Mouse (Mus musculus) adrenal gland, postnatal 4 days (tissue): Measurements from ENCODE around the gene Fkbp1b. TPM values are rescaled to one million over a fixed set of nuclear protein-coding genes. Genes with fewer than 3 reads are reported as not detected.
"Not testable (repeated sequence)": the region's sequence is repeated elsewhere in the genome, so short reads cannot be mapped to it uniquely, and the experiment has no call there.

ENCODE experiments used
- DNase-seq, 2 experiments: peaks; one replicate each; pipeline ENCODE4 v3.0.0; 2021 to 2022; ENCODE audit warnings: low spot score in 2 of 2, mixed read lengths in 2 of 2
- long read RNA-seq, 2 experiments: library from polyadenylated mRNA; stranded (forward); transcript quantifications; one replicate each; pipeline ENCODE4 v2.0.0; 2021
- total RNA-seq, 2 experiments: library from RNA; stranded (reverse); gene quantifications; 2 replicates each; pipeline ENCODE4 v1.2.3; 2021

Gene Fkbp1b
- total RNA-seq, result 10 to 100 TPM; 24.5 to 33.2 TPM
- long read RNA-seq, experiment 1, transcript Fkbp1b-201 (4 exons, 976 nt), result major isoform, 18 of 21 reads
- long read RNA-seq, experiment 1, partial matches to known transcripts, result 0 of 21 reads
- long read RNA-seq, experiment 1, other reads (novel, unspliced or antisense), result 3 of 21 reads
- long read RNA-seq, experiment 2, transcript Fkbp1b-201 (4 exons, 976 nt), result major isoform, 19 of 51 reads
- long read RNA-seq, experiment 2, partial matches to known transcripts, result 0 of 51 reads
- long read RNA-seq, experiment 2, other reads (novel, unspliced or antisense), result 32 of 51 reads

DNA sequence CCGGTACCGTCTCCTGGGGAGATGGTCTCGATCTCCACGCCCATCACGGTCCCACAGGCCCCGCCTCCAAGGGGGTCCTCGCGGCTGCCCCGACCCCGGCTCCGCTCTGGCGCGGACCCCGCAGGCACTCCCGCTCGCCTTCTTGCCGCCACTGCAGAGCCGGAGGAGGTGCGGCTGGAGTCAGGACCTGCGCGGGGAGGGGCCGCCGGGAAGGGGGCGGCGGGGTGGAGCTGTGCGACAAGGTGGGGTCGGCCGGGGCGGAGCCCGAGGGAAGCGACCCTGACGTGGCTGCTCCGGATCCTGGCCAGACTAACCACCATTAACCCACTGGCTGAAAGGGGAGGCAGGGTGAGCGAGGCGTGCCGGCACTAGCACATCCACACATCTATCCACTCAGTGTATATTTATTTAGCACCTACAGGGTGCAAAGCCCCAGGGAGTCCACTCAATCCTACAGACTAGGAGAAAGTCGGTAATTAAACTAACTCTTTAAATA, at the start of gene Fkbp1b:
Gene Fkbp1b, minus strand, starts transcription at position 200 of the 496 bp plus-strand sequence.
- peak in 1 of 2 experiments; percentile 10 for DNase-seq

DNA sequence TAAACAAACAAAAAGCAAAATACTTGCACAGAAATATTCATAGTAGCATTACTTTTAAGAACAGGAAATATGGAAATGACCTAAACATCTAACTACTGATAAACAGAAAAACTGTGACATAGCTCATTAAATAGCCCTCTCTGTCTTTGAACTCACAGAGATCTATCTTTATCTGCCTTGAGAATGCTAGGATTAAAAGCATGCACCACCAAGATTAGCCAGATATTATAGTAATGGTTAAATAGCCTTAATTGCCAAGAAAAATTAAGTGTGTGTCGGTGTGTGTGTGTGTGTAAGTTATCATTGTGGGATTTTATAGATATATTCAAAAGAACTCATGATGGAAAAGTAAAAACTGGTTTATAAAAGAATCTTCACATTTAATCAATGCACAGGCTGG, 48.5 kb upstream of the Fkbp1b start:
- DNase-seq, result no peak

DNA sequence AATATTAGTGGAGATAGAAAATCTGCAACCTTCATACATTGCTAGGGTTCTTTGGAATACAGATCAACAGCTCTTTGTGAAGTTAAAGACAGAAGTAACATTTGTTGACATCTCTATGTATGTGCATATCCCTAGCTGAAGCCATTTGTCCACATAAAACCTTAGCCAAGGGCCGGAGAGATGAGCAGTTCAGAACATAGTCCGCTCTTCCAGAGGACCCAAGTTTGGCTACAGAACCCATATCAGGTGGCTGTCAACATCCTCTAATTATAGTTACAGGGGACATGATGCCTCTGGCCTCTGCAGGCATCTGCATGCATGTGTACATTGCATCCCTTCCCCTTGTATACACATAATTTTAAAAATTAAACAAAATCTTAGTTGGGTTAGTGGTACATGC, 47.9 kb upstream of the Fkbp1b start:
- no peak for DNase-seq

DNA sequence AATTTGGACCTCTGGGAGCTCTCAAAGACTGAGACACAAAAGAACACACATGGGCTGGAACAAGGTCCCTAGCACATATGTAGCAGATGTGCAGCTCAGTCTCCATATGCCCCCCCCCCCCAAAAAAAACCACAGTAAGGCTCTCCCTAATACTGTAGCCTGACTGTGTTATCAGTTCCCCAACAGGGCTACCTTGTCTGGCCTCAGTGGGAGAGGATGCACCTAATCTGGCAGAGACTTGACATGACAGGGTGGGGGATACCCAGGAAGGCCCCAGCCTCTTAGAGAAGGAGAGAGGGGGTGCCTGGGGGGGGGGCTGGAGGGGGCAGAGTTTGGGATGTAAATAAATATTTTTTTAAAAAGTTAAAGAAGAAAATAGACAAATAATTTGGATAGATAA, 47.3 kb upstream of the Fkbp1b start:
- no peak for DNase-seq

GRCm38 (mm10) chr12:4886581-4886980, 45.2 kb upstream of the Fkbp1b start:
- not testable (repeated sequence) for DNase-seq

DNA sequence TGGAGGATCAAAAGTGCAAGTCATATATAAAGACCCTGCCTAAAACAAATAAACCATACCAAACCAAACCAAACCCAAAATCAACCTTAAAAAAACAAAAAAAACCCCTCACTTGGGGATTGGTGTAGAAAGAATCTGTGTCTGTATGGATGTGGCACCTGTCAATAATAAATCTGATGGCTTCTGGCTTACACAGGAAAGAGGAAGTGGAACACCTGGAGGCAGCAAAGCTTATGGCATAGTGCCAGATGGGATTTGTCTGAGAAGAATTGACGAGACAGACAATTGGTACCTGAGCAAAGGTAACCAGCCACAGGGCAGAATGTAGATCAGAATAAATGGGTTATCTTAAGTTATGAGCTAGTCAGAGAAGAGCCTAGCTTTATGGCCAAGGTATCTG, 43.7 kb upstream of the Fkbp1b start:
- no peak for DNase-seq

DNA sequence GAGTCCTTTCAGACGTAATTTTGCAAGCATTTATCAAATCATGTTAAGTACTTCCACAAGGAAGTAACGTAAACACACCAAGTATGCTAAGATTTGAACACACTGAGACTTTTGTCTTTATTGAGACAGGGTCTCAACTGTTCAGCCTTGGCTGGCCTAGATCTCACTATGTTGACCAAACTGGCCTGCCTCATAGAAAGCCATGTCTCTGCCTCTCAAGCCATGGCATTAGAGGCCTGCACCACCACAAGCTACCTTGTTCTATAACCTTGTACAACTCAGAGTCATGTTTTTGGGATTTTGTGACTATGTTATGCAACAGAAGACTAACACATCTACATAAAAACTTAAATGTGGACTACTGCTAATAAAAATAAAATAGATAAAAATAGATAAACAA, 40.7 kb upstream of the Fkbp1b start:
- DNase-seq, result no peak

DNA sequence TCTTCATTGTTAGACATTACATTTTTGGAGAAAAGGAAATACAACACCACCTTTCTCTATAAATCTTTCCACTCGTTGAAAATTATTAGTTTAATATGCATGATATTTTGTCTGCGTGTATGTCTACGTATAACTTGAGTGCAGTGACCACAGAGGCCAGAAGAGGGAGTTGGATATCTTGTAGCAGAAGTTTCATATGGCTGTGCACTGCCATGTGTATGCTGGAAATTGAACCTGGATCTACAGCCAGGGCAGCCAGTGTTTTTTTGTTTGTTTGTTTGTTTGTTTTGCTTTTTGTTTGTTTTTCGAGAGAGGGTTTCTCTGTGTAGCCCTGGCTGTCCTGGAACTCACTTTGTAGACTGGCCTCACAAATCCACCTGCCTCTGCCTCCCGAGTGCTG, 37.7 kb upstream of the Fkbp1b start:
- DNase-seq, result no peak

DNA sequence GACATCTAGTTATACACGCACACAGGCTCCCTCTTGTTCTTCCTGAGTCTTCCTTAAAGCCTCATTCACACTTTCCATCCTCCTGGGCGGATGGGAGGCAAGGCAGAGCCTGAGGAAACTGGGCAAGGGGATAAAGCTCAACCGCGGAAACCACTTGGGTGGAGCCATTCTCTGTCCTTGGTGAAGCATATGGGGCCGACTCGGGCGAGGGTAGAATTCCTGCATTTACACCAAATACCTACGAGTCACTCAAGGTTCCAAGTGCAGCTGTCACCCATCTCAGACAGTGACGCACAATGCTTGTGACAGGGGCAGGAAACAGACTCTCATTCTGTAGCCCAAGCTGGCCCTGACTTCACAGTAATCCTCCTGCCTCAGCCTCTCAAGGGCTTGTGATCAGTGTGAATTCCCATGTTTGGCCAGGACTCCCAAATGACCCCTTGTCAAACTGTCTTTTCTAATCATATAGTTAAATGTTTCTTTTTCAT, 36.9 kb upstream of the Fkbp1b start:
- no peak for DNase-seq

- no peak for DNase-seq
Measured at GRCm38 (mm10) chr12:4875623-4876022, 34.2 kb upstream of the Fkbp1b start.

DNA sequence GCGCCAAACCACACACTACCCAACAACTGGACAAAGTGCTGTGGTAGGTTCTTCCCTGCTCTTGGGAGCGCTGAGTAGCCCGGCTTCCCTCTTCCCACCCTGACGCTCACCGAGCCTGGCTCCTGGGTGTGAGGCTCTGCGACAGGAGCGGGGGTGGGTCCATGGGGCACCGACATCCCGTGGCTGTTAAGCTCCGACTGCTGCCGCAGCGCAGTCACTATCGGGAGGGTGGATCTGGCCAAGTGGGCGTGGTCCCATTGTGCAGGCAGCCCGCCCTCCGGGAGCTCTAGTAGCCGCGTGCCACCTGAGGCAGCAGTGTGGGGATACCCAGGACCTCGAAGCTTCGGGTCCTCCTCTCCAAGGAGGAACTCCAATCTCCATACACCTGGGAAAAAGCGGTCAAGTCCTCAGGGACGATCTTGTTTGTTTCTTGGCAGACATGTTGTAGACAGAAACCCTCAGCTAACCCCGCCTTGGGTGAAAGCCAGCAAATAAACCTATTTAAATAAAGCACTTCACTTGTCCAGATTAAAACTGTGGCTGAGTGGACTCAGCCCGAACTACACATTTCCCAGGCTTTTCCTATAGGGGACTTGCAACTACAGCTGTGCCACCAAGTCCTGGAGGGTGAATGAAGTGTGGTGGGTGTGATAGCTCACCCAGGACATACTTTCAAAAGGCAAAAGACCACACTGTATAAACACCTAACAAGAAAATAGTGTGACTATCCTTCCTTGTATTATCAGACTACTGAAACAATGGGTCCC, 33.0 kb upstream of the Fkbp1b start, which contains the start of gene Mfsd2b:
Gene Mfsd2b, minus strand, starts transcription at position 199 of the 767 bp plus-strand sequence.
- peak; percentile 41 to 50 for DNase-seq

DNA sequence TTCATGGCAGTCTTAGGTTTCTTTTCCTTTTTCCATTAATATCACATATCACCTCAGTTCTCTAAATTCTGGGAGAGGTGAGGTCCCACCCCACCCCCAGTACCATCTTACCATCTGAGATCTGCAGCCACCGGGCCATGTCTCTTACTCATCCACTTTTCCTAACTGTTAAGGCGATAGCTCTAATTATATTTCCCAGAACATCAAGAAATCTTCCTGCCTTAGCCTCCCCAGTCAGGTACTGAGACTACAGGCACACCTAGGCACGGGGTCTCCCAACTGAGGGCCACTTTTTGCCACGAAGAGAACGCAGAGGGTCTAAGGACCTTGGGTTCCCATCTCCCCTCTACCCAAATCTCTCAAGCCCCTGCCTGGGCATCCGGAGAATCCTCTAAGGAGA, 32.1 kb upstream of the Fkbp1b start:
- no peak for DNase-seq

DNA sequence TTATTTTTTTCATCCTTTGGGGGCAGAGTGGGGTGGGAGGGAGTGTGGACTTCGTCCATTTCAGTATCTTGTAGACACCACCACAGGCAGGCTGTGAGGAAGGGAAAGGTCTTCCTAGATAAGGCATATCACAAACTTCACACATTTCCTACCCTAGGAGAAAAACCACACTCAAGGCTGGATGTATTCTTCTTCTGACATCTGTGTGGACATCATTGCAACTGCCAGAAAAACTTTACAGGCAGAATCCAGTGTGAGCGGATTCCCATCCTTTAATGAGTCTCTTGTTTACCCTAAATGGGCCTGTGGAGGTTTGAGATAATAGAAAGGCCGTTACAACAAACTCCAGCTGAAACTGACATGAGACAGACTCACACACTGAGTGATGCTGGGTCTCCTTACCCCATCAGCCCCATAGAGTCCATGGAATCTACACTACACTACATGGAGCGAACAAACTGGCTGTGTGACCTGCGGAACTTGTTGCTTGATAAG, 31.6 kb upstream of the Fkbp1b start:
- DNase-seq, result no peak

DNA sequence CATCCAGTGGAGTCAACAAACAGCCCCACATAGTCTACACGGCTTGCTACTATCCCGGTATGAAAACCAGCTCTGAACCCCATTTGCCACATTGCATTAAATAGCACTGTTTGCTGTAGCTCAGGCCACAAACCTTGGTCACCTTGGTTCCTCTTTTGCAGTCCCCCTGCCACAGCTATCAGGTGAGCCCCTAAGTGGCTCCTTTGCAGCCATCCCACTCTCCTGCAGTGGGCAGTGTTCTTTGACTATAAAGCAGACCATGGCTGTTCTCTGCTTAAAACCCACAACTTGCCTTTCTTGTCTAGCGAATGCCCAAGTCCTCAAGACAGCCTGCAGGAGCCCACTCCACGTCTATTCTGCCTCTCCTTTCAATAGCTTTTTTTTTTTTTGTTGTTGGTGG, 30.9 kb upstream of the Fkbp1b start:
- DNase-seq, result no peak

DNA sequence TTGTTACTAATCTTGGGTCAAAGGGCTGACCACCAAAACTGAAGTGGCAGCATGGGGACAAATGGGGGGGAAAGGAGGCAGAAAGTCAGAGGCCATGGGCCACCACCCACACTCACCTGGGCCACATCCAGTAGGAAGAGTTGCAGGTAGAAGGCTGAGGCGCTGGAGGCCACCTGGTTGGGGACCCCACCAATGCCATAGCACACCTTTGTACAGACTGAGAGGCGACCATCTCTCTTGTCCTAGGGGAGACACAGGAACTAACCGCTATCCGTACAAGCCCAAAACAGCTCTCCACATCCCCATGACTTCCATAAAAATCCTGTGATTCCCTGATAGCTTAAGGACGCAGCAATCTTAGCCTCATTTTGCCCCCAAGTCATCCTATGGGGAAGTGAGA, 29.9 kb upstream of the Fkbp1b start:
- no peak for DNase-seq

DNA sequence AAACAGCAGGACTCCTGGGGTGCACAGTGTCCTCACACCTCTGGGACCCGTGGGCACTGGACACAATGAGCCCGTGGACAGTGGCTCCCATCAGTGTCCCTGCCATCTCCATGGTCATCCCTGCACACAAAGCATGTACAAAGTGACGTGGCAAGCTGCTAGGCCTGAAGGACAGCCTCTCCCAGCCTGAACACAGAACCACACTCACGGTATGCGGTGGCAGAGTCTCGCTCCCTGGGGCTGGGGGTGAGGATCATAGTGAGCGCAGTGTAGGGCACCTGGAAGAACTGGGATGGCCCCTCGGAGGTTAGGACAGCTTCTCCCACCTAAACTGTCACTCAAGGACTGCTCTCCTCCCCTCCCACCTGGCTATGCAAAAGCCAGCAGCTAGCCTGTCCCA, 27.5 kb upstream of the Fkbp1b start:
- no peak for DNase-seq

GRCm38 (mm10) chr12:4864338-4864690, 22.9 kb upstream of the Fkbp1b start:
- DNase-seq, result no peak

DNA sequence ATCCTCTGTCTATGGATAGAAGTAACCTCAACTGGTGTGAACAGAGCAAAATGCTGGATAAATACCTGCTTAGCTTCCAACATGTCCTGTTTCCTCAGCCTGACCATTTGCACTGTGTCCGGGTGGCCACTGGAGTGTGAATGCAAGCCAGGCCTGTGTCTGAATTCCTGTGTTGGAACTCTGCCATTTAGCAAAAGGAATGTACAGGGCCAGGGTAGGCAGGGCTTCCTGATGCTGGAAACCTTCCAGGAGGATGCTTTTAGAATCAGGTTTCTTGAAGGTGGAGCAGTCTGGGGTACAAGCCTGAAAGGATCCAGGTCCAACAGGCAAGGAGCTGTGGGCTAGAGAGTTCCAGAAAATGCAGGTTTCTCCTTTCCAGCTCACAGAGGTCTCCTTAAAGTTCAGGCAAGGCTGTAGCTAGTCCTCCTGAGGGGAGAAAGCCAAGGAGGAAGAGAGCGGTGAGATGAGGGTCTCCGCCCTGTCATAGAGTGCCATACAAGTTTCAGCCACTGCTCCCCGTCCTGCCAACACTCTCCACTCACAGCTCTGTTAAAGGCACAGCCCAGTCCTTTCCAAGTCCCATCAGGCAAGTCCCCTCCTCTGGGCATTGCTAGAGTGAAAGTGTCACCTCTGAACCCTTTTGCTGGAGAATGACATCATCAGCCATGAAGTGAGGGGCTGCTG, 22.4 kb upstream of the Fkbp1b start:
- DNase-seq, result no peak

- no peak for DNase-seq
Measured at GRCm38 (mm10) chr12:4862672-4863071, 21.3 kb upstream of the Fkbp1b start.

DNA sequence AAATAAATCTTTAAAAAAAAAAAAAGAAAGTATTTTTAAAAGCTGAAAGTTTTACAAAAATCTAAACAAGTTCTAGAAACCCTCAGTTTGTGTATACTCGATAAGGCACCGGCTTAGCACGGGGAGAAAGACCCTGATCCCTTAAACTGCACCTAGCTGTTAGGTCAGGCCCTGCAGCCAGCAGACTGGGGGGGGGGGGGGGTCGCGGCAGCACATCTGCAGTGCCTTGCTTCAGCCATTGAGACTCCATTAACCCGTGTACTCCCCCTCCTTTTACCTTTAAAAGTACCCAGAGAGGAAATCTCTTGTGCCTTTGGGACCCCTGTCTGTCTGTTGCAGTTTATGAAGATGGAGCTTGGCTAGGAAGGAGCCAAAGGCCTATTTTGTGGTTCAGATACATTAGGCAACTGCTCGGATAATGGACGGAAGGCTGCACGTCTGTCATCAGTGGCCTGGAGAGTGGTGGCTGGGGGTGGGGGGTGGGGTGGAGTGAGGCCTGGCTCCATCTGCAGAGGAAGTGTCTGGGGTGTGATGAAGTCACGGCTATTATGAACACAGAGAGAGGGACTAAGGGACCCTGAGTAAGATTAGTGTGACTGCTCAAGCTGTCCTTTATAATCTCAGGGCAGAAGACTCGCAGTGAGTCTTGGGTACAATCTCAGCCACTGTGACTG, 18.0 kb upstream of the Fkbp1b start:
- DNase-seq, result no peak

DNA sequence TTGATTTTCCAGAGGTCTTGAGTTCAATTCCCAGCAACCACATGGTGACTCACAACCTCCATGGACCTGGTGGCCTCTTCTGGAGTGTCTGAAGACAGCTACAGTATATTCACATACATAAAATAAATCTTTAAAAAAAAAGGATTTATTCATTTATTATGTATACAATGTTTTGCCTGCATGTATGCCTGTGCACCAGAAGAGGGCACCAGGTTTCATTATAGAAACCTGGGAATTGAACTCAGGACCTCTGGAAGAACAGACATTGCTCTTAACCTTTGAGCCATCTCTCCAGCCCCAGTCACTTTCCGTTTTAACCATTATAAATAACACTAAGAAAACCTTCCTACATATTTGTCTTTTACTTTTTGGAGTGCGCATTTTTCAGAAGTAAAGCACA, 15.4 kb upstream of the Fkbp1b start:
- no peak for DNase-seq
